Mouse (Mus musculus) intestine, postnatal 0 days (tissue): ENCODE data around the gene Lpar3. TPM values are rescaled to one million over a fixed set of nuclear protein-coding genes. Genes with fewer than 3 reads are reported as not detected.

ENCODE experiments used
- ATAC-seq: fragments of 200-750 bp; cut with Nextera tagmentation; 2 replicates; pipeline ENCODE4 v1.8.0; 2017; ENCODE audit warnings: mild to moderate bottlenecking, moderate TSS enrichment, moderate library complexity
- H3K27ac ChIP-seq: fragments of 300-500 bp; sonication (generic); 2 replicates; pipeline ENCODE4 v1.5.1; 2014; ENCODE audit warnings: mild to moderate bottlenecking, low read depth, low read length, moderate library complexity
- H3K27me3 ChIP-seq: fragments of 300-500 bp; sonication (generic); replicated peaks from 2 replicates; pipeline ENCODE4 v1.6.1; 2014; ENCODE audit warnings: low read length, mixed read lengths; ENCODE audit not compliant: control insufficient read depth, insufficient read depth
- H3K36me3 ChIP-seq: fragments of 300-500 bp; sonication (generic); 2 replicates; pipeline ENCODE4 v1.6.1; 2014; ENCODE audit warnings: mild to moderate bottlenecking, moderate library complexity; ENCODE audit not compliant: control insufficient read depth, insufficient read depth
- H3K4me1 ChIP-seq: fragments of 300-500 bp; sonication (generic); replicated peaks from 2 replicates; pipeline ENCODE4 v1.6.1; 2014; ENCODE audit warnings: antibody characterized with exemption, low read length, mixed read lengths; ENCODE audit not compliant: control insufficient read depth, insufficient read depth
- H3K4me2 ChIP-seq: fragments of 300-500 bp; sonication (generic); replicated peaks from 2 replicates; pipeline ENCODE4 v1.6.1; 2014; ENCODE audit warnings: low read depth, mild to moderate bottlenecking, moderate library complexity
- H3K4me3 ChIP-seq: fragments of 300-500 bp; sonication (generic); 2 replicates; pipeline ENCODE4 v1.5.1; 2014; ENCODE audit warnings: low read depth, low read length
- H3K9ac ChIP-seq: fragments of 300-500 bp; sonication (generic); 2 replicates; pipeline ENCODE4 v1.6.1; 2014; ENCODE audit warnings: mild to moderate bottlenecking, low read depth, low read length
- H3K9me3 ChIP-seq: fragments of 300-500 bp; sonication (generic); 2 replicates; pipeline ENCODE4 v1.6.1; 2016; ENCODE audit warnings: mixed run types; ENCODE audit not compliant: control insufficient read depth
- CTCF ChIP-seq: sonication (generic); IDR thresholded peaks from 2 replicates; pipeline ENCODE4 v1.5.1; 2016; ENCODE audit warnings: low read depth, mild to moderate bottlenecking, control low read depth, antibody characterized with exemption, moderate library complexity
- WGBS: fragments of 180-500 bp; shearing (Covaris S2); extraction: QIAGEN DNeasy Blood & Tissue Kit; methylation state at CpG from one replicate; pipeline ENCODE4 v1.1.7; 2014; 5-methylcytosine and 5-hydroxymethylcytosine counted together
- polyA plus RNA-seq: library from polyadenylated mRNA; unstranded; fragments of >200 nt; fragmentation: Nextera tagmentation; extraction: Ambion mirVana; gene quantifications from 2 replicates; pipeline ENCODE4 v1.2.1, GENCODE M21; 2015

Lpar3 gene
- polyA plus RNA-seq, 1 experiment from 2014 or later = 10.7 TPM

GRCm38 (mm10) chr3:146180986-146181385, 39.8 kb upstream of the Lpar3 start:
- no peaks in the 10 kb centered on the region for H3K27me3 ChIP-seq
- H3K9me3 ChIP-seq = no peaks in the 10 kb centered on the region
- H3K27ac ChIP-seq = no peak overlapping the region
- H3K9ac ChIP-seq = no peak overlapping the region
- no peak overlapping the region for H3K4me3 ChIP-seq
- peak; percentile 79 for TF ChIP-seq CTCF
- 47% methylated on average over 3 of the region's 3 CpGs for WGBS
- no peaks in the 10 kb centered on the region for H3K4me1 ChIP-seq
- 0 out of 2 replicates have a peak, but pooled peaks cover 6% of the 10 kb centered on the region for H3K36me3 ChIP-seq
- H3K4me2 ChIP-seq = no peak overlapping the region
- ATAC-seq = no peak

- ATAC-seq = peak; percentile 49
- Histone ChIP-seq H3K4me2 (no peak overlapping the region), H3K9me3 (no peaks in the 10 kb centered on the region), H3K27me3 (no peaks in the 10 kb centered on the region), H3K4me3 (no peak overlapping the region), H3K36me3 (0 out of 2 replicates have a peak, but pooled peaks cover 3% of the 10 kb centered on the region), H3K27ac (no peak overlapping the region), H3K9ac (no peak overlapping the region), H3K4me1 (no peaks in the 10 kb centered on the region)
- peak; percentile 98 for TF ChIP-seq CTCF
- 31% methylated on average over 13 of the region's 13 CpGs for WGBS
Measured at GRCm38 (mm10) chr3:146184992-146185657, 35.6 kb upstream of the Lpar3 start.

- Histone ChIP-seq H3K4me2 (no peak overlapping the region), H3K4me1 (no peaks in the 10 kb centered on the region), H3K27me3 (no peaks in the 10 kb centered on the region), H3K4me3 (no peak overlapping the region), H3K36me3 (0 out of 2 replicates have a peak, but pooled peaks cover 3% of the 10 kb centered on the region), H3K9me3 (no peaks in the 10 kb centered on the region), H3K27ac (no peak overlapping the region), H3K9ac (no peak overlapping the region)
- no peak for TF ChIP-seq CTCF
- WGBS = 84% methylated on average over 10 of the region's 10 CpGs
- no peak for ATAC-seq
Measured at GRCm38 (mm10) chr3:146186033-146186432, 34.7 kb upstream of the Lpar3 start.

GRCm38 (mm10) chr3:146189933-146190332, 30.8 kb upstream of the Lpar3 start:
- H3K9me3 ChIP-seq = no peaks in the 10 kb centered on the region
- H3K4me3 ChIP-seq = no peak overlapping the region
- no peak overlapping the region for H3K4me2 ChIP-seq
- no peak for ATAC-seq
- H3K27ac ChIP-seq = no peak overlapping the region
- WGBS = 81% methylated on average over 10 of the region's 10 CpGs
- no peak overlapping the region for H3K9ac ChIP-seq
- H3K4me1 ChIP-seq = no peaks in the 10 kb centered on the region
- TF ChIP-seq CTCF = peak; percentile 56
- H3K36me3 ChIP-seq = no peaks in the 10 kb centered on the region
- no peaks in the 10 kb centered on the region for H3K27me3 ChIP-seq

GRCm38 (mm10) chr3:146192507-146192906, 28.3 kb upstream of the Lpar3 start:
- WGBS = 95% methylated on average over 1 of the region's 1 CpGs

GRCm38 (mm10) chr3:146195153-146195552, 25.6 kb upstream of the Lpar3 start:
- Histone ChIP-seq H3K4me1 (peaks cover 8% of the 10 kb centered on the region), H3K27ac (no peak overlapping the region; the same call in 1 of the 2 replicates), H3K27me3 (no peaks in the 10 kb centered on the region), H3K4me3 (no peak overlapping the region), H3K4me2 (no peak overlapping the region), H3K36me3 (no peaks in the 10 kb centered on the region), H3K9ac (no peak overlapping the region), H3K9me3 (no peaks in the 10 kb centered on the region)
- TF ChIP-seq CTCF = no peak
- WGBS = 84% methylated on average over 5 of the region's 5 CpGs
- peak; percentile 71 for ATAC-seq

More at GRCm38 (mm10) chr3:146192507-146192906, 28.3 kb upstream of the Lpar3 start:
- Histone ChIP-seq H3K27ac (no peak overlapping the region), H3K4me1 (peaks cover 6% of the 10 kb centered on the region), H3K4me2 (no peak overlapping the region), H3K36me3 (no peaks in the 10 kb centered on the region), H3K9ac (no peak overlapping the region), H3K9me3 (no peaks in the 10 kb centered on the region), H3K4me3 (no peak overlapping the region), H3K27me3 (no peaks in the 10 kb centered on the region)
- ATAC-seq = no peak
- no peak for TF ChIP-seq CTCF
